Mouse (Mus musculus): ENCODE results near the gene Pdcd4.

DNA sequence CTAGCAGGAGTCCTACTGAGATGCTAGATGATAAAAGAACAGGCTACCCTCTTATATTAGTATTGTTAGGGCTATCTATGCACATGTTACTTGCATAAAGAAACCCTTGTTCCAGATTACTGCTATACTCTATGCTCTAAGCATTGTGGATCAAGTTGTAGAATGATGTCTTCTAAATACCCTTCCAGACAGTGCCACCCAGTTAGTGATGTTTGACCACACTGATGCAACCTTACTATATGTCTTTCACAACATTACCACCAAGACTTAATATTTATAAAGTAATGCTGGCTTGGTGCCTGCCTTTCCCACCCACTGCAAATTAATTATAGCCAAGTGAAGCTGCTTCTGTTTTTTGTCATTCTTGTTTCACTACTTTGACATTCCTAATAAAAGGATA is 41.0 kb downstream of the Pdcd4 start:
- TF ChIP-seq CTCF (IDR thresholded peaks at IDR 0.05; ENCODE audit: control insufficient read depth, insufficient read depth, insufficient read length) (no peak), USF1 (IDR thresholded peaks at IDR 0.05; ENCODE audit: low read depth) (no peak), MAX (IDR thresholded peaks at IDR 0.05) (no peak), MYOD1 (IDR thresholded peaks at IDR 0.05; ENCODE audit: control insufficient read depth, insufficient read length, low read depth) (no peak)
